Mouse (Mus musculus) 416B (cell line): Measurements from ENCODE around the gene Mcm6.

ENCODE experiments used
- DNase-seq: peaks from one replicate; pipeline ENCODE4 v3.0.0; 2011; ENCODE audit warnings: low read depth

Mcm6 gene

GRCm38 (mm10) chr1:128359554-128360376 is at the start of gene Mcm6:
Gene Mcm6, minus strand, starts transcription at chr1:128359664.
- peak; percentile 98 for DNase-seq

DNA sequence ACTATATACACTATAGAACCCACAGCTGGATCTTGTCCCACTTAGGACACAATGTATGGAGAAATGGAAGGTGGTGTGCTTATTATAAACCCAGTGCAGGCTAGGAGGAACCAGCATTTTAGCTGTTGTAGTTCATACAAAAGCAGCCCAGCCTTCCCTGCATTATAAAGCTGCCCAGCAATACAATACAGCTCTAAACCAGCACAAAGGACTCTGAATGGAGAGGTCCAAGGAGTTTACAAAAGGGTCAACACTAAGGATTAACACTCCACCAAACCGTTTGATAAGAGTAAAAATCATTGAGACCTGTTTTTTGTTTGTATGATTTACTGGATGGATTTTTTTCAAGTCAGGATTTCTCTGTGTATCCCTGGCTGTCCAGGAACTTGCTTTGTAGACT is 47.4 kb upstream of the Mcm6 start:
- DNase-seq: no peak

GRCm38 (mm10) chr1:128405675-128406074 is 46.2 kb upstream of the Mcm6 start:
- no peak for DNase-seq

GRCm38 (mm10) chr1:128405041-128405481 is 45.6 kb upstream of the Mcm6 start:
- no peak for DNase-seq

- DNase-seq: no peak
Measured at GRCm38 (mm10) chr1:128400926-128401325, 41.5 kb upstream of the Mcm6 start.

DNA sequence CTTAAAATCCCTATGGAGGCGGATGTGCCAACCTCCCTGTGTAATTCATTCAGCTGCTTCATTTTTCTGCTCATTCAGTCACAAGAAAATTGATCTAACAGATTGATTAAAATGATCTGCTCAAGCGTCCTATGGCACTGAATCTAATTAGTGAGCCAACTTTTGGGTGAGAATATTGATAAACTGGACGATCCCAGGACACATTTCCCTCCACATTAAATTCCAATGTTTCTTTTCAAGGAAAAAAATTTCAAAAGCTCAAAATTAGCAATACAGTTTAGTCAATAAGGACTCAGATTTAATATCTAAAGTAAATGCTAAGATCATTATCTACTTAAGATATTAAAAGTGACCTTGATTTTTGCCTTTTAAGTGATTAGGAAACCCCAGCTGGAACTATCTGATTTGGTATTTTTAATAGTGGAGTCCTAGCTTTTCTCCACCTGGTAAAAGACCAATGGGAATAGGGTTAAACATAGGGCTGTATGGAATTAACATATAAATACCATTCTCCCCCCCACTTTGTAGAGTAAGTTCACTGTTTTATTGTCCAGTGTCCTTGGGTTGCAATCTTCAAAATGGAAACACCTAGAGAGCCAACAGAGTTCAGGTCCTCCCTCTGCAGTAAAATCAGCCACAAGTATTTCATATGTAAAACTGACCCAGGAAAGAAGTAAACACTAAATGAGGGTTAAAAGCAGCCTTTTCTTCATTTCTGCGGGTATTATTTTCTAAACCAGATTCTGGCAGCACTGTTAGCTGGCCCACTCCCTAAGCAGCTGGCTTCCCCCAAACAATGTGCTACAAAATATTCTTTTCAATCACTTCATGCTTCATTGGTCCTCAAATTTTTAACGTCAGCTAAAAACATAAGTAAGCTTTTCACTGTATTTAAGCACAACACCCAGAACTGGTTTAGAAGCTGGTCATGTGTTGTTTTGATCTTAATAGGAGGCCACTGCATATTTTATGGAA is 40.8 kb upstream of the Mcm6 start:
- no peak for DNase-seq

GRCm38 (mm10) chr1:128398738-128399445 is 39.4 kb upstream of the Mcm6 start:
- peak; percentile 91 for DNase-seq

DNA sequence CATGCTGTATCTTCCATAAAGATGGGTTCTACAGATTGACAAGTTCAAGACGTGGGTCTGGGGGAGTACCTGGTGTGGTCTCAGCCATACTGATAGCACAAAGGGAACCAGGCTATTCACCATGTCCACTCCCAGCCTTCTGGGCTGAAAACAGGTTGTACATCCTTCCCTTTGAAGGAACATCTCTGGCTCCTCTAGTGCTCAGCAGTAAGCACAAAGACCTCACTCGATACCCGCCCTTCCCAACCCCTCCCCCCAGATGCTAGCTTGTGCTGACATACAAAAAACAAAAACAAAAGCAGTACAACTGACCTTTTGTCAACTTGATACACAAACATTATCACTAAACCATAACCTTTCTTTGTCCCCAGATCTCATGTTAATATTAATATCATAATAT is 35.2 kb upstream of the Mcm6 start:
- DNase-seq: no peak

GRCm38 (mm10) chr1:128392382-128392781 is 32.9 kb upstream of the Mcm6 start:
- DNase-seq: no peak

- peak; percentile 85 for DNase-seq
Measured at GRCm38 (mm10) chr1:128386487-128386886, 27.0 kb upstream of the Mcm6 start.

DNA sequence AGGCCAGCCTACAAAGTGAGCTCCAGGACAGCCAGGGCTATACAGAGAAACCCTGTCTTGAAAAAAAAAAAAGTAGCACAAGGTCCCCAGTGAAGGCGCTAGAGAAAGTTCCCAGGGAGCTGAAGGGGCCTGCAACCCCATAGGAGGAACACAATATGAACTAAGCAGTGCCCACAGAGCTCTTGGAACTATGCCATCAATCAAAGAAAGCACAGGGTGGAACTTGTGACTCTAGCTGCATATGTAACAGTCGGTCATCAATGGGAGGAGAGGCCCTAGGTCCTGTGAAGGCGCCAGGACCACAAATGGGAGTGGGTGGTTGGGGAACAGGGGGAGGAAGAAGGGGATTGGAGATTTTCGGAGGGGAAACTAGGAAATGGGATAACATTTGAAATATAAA is 17.4 kb upstream of the Mcm6 start:
- peak; percentile 37 for DNase-seq

- peak; percentile 60 for DNase-seq
Measured at GRCm38 (mm10) chr1:128372143-128372860, 12.8 kb upstream of the Mcm6 start.

DNA sequence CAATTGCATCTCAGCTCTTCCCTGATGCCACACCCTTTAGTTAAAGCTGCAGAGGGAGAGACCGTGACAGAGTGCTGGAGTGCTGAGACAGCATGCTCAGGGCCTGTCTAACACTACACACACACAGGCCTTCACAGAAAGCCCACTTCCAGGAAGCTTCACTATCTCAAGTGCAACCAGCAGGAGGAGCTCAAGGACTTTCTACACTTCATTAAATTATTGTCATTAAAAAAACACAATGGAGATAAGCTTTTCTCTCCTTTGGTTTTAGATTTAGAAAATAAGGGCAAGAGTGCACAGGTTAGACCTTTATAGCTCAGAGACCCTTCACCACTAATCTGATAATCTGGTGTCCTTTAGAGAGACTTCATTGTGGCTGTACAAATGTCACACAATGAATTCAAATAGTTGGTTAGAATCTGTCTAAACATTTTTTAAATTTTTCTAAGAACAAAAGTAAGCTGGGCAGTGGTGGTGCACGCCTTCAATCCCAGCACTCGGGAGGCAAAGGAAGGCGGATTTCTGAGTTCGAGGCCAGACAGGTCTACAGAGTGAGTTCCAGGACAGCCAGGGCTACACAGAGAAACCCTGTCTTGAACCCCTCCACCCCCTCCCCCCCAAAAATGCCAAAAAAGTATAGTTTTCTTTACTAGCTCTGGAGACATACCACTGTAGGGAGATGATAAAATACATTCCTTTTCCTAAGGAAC is 9.4 kb upstream of the Mcm6 start:
- peak; percentile 85 for DNase-seq

- DNase-seq: no peak
Measured at GRCm38 (mm10) chr1:128360601-128361000, 1.1 kb upstream of the Mcm6 start.

- DNase-seq: peak; percentile 76
Measured at GRCm38 (mm10) chr1:128358916-128359553, 429 bp downstream of the Mcm6 start.

DNA sequence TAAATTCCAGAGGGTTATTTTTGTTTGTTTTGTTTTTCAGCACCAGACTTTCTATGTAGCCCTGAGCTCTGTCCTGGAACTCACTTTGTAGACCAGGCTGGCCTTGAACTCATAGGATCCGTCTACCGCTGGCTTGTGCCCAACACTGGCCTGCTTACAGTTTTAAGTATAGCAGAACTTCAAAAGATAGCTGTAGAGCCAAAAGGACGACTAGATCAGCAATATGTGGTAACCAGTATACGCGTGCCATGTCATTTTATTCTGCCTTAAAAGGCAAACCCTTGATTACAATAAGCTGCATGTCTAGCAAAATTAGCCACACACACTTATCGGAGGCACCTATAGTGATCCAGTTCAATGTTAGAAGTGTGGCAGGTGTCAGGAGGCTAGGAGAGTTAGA is 1.2 kb downstream of the Mcm6 start:
- DNase-seq: peak; percentile 57

- peak; percentile 82 for DNase-seq
Measured at GRCm38 (mm10) chr1:128357452-128357851, 2.0 kb downstream of the Mcm6 start.

GRCm38 (mm10) chr1:128353092-128353491 is 6.4 kb downstream of the Mcm6 start:
- no peak for DNase-seq

- no peak for DNase-seq
Measured at GRCm38 (mm10) chr1:128344232-128344631, 15.2 kb downstream of the Mcm6 start.

DNA sequence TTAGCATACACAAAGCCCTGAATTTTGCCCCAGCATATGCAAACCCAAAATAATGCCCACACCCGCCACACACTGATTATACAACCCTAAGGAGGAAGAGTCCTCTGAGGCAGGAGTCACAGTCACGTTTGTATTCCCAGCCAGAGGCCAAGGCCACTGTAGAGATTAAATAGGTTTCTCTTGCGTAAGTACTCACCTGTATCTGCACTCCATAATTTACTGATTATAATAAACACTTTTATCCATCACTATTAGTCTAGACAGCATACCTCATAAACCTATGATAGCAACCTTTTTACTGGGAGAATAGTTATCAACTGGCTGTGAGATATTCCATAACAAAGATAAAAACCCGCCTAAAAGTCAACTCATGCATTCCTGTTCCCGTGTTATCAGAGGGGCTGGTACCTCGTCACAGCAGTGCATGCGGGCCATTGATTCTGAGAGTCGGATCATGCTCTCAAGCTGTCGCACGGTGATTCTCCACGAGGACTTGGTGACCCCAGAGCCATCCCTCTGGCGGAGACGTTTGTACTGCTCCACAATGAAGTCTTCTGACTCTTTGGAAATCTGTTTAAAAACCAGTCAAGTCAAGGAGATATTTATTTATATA is 21.6 kb downstream of the Mcm6 start:
- no peak for DNase-seq
